Mouse (Mus musculus): ENCODE results near the gene Kcnq4. TPM values are rescaled to one million over a fixed set of nuclear protein-coding genes. Genes with fewer than 3 reads are reported as not detected.
A peak's percentile ranks its signal among the peaks of the same experiment; 100 is the strongest.

Kcnq4 gene
- polyA plus RNA-seq, 1 experiment from 2014 or later, result 2.9 TPM

DNA sequence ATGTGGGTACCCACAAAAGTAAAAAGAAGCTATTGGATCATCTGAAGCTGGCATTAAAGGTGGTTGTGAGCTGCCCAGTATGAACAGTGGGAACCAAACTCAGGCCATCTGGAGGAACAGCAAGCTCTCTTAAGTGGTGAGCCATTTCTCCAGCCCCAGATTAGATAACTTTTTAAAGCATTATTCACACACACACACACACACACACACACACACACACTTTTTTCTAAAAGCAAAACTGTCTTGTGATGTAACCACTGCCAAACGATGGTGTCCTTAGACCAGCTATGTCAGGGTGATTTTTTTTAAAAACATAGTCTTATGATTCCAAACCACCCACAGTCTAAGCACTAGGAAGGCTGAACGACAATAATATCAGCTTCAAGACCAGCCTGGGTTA, 83.8 kb downstream of the Kcnq4 start:
- Histone ChIP-seq H3K36me3 (ENCODE audit: control insufficient read depth, insufficient read depth, low read length) (no peaks in the 10 kb centered on the region), H3K4me3 (ENCODE audit: low read depth, low read length) (no peak overlapping the region), H3K4me1 (ENCODE audit: control insufficient read depth, insufficient read depth, low read length) (0 out of 2 replicates have a peak, but pooled peaks cover 2% of the 10 kb centered on the region), H3K9me3 (ENCODE audit: control insufficient read depth, low read length) (no peaks in the 10 kb centered on the region), H3K27me3 (ENCODE audit: control insufficient read depth, insufficient read depth, low read length) (peaks cover 21% of the 10 kb centered on the region), H3K9ac (ENCODE audit: low read length) (no peak overlapping the region), H3K4me2 (ENCODE audit: low read depth) (no peak overlapping the region), H3K27ac (ENCODE audit: low read depth, low read length) (no peak overlapping the region)
- ATAC-seq (ENCODE audit: insufficient read depth, low FRiP score, low TSS enrichment), result no peak
- DNase-seq (ENCODE audit: low spot score), result no peak
- whole genome bisulfite sequencing, result 85% methylated on average over 2 of the region's 2 CpGs

DNA sequence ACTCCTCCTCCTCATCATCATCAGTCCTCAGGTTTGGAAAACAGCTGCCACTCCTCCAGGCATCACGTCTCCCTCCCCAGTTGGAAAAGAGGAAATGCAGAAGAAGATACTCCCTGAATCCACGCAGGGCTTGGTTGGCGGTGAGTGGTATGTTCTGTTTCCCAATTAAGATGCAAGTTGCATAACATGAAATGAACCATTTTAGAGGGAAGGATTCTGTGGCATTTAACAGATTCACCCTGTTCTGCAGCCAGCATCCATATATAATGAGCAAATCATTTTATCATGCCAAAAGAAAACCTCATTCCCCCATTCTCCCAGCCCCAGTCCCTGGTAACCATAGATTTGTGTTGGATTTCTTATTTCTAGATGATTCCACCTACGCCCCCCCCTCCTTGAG, 87.9 kb downstream of the Kcnq4 start:
- Histone ChIP-seq H3K4me1 (ENCODE audit: control insufficient read depth, insufficient read depth, low read length) (no peaks in the 10 kb centered on the region), H3K9ac (ENCODE audit: low read length) (no peak overlapping the region), H3K36me3 (ENCODE audit: control insufficient read depth, insufficient read depth, low read length) (no peaks in the 10 kb centered on the region), H3K9me3 (ENCODE audit: control insufficient read depth, low read length) (no peaks in the 10 kb centered on the region), H3K4me3 (ENCODE audit: low read depth, low read length) (no peak overlapping the region), H3K27me3 (ENCODE audit: control insufficient read depth, insufficient read depth, low read length) (no peaks in the 10 kb centered on the region), H3K27ac (ENCODE audit: low read depth, low read length) (no peak overlapping the region), H3K4me2 (ENCODE audit: low read depth) (no peak overlapping the region)
- ATAC-seq (ENCODE audit: insufficient read depth, low FRiP score, low TSS enrichment) (no peak), DNase-seq (ENCODE audit: low spot score) (no peak)
- WGBS, result 75% methylated on average over 4 of the region's 4 CpGs

DNA sequence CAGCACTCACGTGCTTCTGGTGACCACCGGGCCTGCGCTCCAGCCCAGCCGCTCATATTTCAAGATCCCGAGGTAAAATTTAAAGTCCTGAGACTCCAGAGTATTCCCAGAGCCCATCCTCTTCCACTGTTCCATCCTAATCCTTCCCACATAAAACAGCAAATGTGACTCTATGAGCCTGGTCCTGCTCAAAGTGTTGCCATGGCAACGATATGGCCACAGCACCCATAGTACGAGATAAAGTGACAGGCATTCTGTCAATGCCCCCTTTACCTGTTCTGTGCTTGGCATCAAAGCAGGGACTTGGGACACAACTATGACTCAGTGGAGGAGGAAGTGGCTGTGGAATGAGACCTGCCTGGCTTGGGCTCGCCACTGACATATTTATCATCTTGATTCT, 92.5 kb downstream of the Kcnq4 start:
- WGBS, result 81% methylated on average over 8 of the region's 8 CpGs
- no peaks in the 10 kb centered on the region for H3K9me3 ChIP-seq (ENCODE audit: control insufficient read depth, low read length)
- no peak overlapping the region for H3K9ac ChIP-seq (ENCODE audit: low read length)
- DNase-seq (ENCODE audit: low spot score) (no peak), ATAC-seq (ENCODE audit: insufficient read depth, low FRiP score, low TSS enrichment) (no peak)
- no peaks in the 10 kb centered on the region for H3K36me3 ChIP-seq (ENCODE audit: control insufficient read depth, insufficient read depth, low read length)
- 0 out of 2 replicates have a peak, but pooled peaks cover under 1% of the 10 kb centered on the region for H3K27me3 ChIP-seq (ENCODE audit: control insufficient read depth, insufficient read depth, low read length)
- H3K4me1 ChIP-seq (ENCODE audit: control insufficient read depth, insufficient read depth, low read length), result no peaks in the 10 kb centered on the region
- no peak overlapping the region for H3K4me3 ChIP-seq (ENCODE audit: low read depth, low read length)
- H3K4me2 ChIP-seq (ENCODE audit: low read depth), result no peak overlapping the region
- H3K27ac ChIP-seq (ENCODE audit: low read depth, low read length), result no peak overlapping the region

DNA sequence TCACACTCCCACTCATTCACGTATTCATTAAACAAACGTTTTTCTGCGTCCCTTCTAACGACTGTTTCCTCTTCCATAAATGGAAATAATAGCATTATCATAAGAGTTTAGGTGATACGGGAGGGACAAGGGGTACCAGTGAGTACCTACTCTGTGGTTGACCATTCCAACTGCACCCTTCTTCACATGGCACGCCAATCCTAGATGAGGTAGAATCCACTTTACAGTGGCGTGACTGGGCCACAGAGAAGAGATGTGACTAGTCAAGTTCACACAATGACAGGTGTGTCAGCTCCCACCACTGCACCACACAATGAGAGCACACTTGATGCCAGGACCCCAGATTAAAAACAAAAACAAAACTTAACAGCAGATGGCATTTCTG, 98.2 kb downstream of the Kcnq4 start:
- H3K27me3 ChIP-seq (ENCODE audit: control insufficient read depth, insufficient read depth, low read length), result peaks cover 21% of the 10 kb centered on the region
- 23% methylated on average over 7 of the region's 7 CpGs for WGBS
- no peaks in the 10 kb centered on the region for H3K9me3 ChIP-seq (ENCODE audit: control insufficient read depth, low read length)
- no peaks in the 10 kb centered on the region for H3K4me1 ChIP-seq (ENCODE audit: control insufficient read depth, insufficient read depth, low read length)
- no peak for DNase-seq (ENCODE audit: low spot score)
- H3K9ac ChIP-seq (ENCODE audit: low read length), result no peak overlapping the region
- ATAC-seq (ENCODE audit: insufficient read depth, low FRiP score, low TSS enrichment), result no peak
- no peak overlapping the region for H3K27ac ChIP-seq (ENCODE audit: low read depth, low read length)
- peak overlapping the region; percentile 37 for H3K4me3 ChIP-seq (ENCODE audit: low read depth, low read length)
- H3K4me2 ChIP-seq (ENCODE audit: low read depth), result peak overlapping the region; percentile 88
- H3K36me3 ChIP-seq (ENCODE audit: control insufficient read depth, insufficient read depth, low read length), result no peaks in the 10 kb centered on the region

DNA sequence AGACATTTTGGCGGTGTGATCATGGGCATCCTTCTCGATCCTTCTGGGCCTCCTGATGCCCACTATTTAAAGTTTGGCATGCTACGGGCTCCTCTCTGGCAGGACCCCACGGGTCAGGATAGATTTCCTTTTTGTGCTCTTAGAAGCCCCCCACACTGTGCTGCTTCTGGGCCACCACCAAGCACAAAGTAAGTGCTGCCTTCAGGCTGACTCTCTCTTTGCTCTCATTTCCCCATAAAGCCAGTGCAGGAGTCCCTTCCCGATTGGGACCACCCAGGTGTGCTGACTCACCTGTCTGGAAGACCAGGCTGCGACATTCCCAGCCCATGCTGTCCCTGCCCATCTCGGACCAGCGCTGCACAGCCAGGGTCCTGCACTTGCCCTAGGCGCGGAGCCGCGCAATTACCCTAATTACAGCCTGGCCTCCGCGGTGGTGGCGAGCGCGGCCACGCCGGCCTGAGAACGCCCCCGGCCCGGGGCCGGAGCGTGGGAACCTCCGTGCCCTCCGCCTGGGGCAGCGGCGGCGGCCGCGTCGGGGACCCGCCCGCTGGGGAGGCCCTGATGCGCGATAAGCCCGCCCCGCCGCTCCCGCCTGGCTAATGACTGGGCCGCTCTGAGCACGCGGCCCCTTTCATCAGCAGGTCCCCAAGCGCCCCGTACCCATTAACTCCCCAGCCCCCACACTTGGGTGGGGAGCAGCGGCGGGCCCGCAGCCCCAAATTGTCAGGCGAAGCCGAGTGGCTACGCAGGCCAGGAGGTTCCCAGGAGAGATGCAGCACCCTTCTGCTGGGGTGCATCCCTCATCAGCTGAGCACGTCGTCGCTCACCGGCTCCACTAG, 98.8 kb downstream of the Kcnq4 start:
- Histone ChIP-seq H3K4me3 (ENCODE audit: low read depth, low read length) (peak overlapping the region; percentile 37), H3K27ac (ENCODE audit: low read depth, low read length) (no peak overlapping the region), H3K27me3 (ENCODE audit: control insufficient read depth, insufficient read depth, low read length) (peaks cover 21% of the 10 kb centered on the region), H3K4me1 (ENCODE audit: control insufficient read depth, insufficient read depth, low read length) (no peaks in the 10 kb centered on the region), H3K9ac (ENCODE audit: low read length) (peak overlapping the region; percentile 55), H3K4me2 (ENCODE audit: low read depth) (peak overlapping the region; percentile 88), H3K9me3 (ENCODE audit: control insufficient read depth, low read length) (no peaks in the 10 kb centered on the region), H3K36me3 (ENCODE audit: control insufficient read depth, insufficient read depth, low read length) (no peaks in the 10 kb centered on the region)
- ATAC-seq (ENCODE audit: insufficient read depth, low FRiP score, low TSS enrichment), result peak; percentile 74
- peak; percentile 63 for DNase-seq (ENCODE audit: low spot score)
- WGBS, result 5% methylated on average over 46 of the region's 55 CpGs

MicroRNA genes within 50 kb of the gene (microRNA counts, 519-probe panel; counts per million panel counts)
- 3,224 counts per million, percentile 66 among the panel's probes with 10 or more counts for microRNA mmu-miR-30e

Small RNA genes lying within 50 kb of the gene (microRNA-seq; reads per million reads assigned to microRNA genes)
- gene Mir30c-1, result 63.5 reads per million, percentile 43 among the genes with 10 or more reads in this experiment
- gene Mir30e, result not detected
- gene Mir30f, result not detected

Other genes starting within 250 kb of the Kcnq4 start
- gene Slfnl1, start 216.4 kb downstream of the Kcnq4 start, polyA plus RNA-seq (2014; fragmentation: Nextera tagmentation; extraction: Ambion mirVana), result not detected in 2 replicates
- 129 and 135 TPM in 2 replicates for gene Ctps, start 178.3 kb downstream of the Kcnq4 start, polyA plus RNA-seq (2014; fragmentation: Nextera tagmentation; extraction: Ambion mirVana)
- not detected in 2 replicates for gene Gm8439, start 159.9 kb downstream of the Kcnq4 start, polyA plus RNA-seq (2014; fragmentation: Nextera tagmentation; extraction: Ambion mirVana)
- 6.4 and 7.3 TPM in 2 replicates for gene Cited4, start 82.0 kb downstream of the Kcnq4 start, polyA plus RNA-seq (2014; fragmentation: Nextera tagmentation; extraction: Ambion mirVana)
- gene Nfyc, start 83.0 kb upstream of the Kcnq4 start, polyA plus RNA-seq (2014; fragmentation: Nextera tagmentation; extraction: Ambion mirVana), result 119 and 126 TPM in 2 replicates
- 4.6 and 5.2 TPM in 2 replicates for gene Rims3, start 106.2 kb upstream of the Kcnq4 start, polyA plus RNA-seq (2014; fragmentation: Nextera tagmentation; extraction: Ambion mirVana)
- gene Exo5, start 176.4 kb upstream of the Kcnq4 start, polyA plus RNA-seq (2014; fragmentation: Nextera tagmentation; extraction: Ambion mirVana), result 32.3 and 32.8 TPM in 2 replicates
- gene Zfp69, start 203.1 kb upstream of the Kcnq4 start, polyA plus RNA-seq (2014; fragmentation: Nextera tagmentation; extraction: Ambion mirVana), result 9.3 and 9.7 TPM in 2 replicates

All from neural tube, embryonic 11.5 days (tissue).